Mouse (Mus musculus) embryonic facial prominence, embryonic 12.5 days (tissue): Measurements from ENCODE around the gene Gm6890. TPM values are rescaled to one million over a fixed set of nuclear protein-coding genes. Genes with fewer than 3 reads are reported as not detected.
"Not testable (repeated sequence)": the region's sequence is repeated elsewhere in the genome, so short reads cannot be mapped to it uniquely, and the experiment has no call there.

Experiments
- ATAC-seq: fragments of 200-750 bp; cut with Nextera tagmentation; 2 replicates; pipeline ENCODE4 v1.8.0; 2017; ENCODE audit not compliant: insufficient number of reproducible peaks, insufficient read depth, low FRiP score, low TSS enrichment
- H3K27ac ChIP-seq: fragments of 300-500 bp; sonication (generic); 2 replicates; pipeline ENCODE4 v1.5.1; 2016; ENCODE audit warnings: mild to moderate bottlenecking
- H3K27me3 ChIP-seq: fragments of 300-500 bp; sonication (generic); 2 replicates; pipeline ENCODE4 v1.6.1; 2016; ENCODE audit warnings: mild to moderate bottlenecking, moderate library complexity
- H3K36me3 ChIP-seq: fragments of 300-500 bp; sonication (generic); 2 replicates; pipeline ENCODE4 v1.6.1; 2016; ENCODE audit warnings: mild to moderate bottlenecking
- H3K4me1 ChIP-seq: fragments of 300-500 bp; sonication (generic); 2 replicates; pipeline ENCODE4 v1.6.1; 2016
- H3K4me2 ChIP-seq: fragments of 300-500 bp; sonication (generic); replicated peaks from 2 replicates; pipeline ENCODE4 v1.6.1; 2016; ENCODE audit warnings: mild to moderate bottlenecking, moderate library complexity
- H3K4me3 ChIP-seq: fragments of 300-500 bp; sonication (generic); 2 replicates; pipeline ENCODE4 v1.5.1; 2016; ENCODE audit warnings: mild to moderate bottlenecking
- H3K9ac ChIP-seq: fragments of 300-500 bp; sonication (generic); 2 replicates; pipeline ENCODE4 v1.6.1; 2016; ENCODE audit warnings: mild to moderate bottlenecking, moderate library complexity
- H3K9me3 ChIP-seq: fragments of 300-500 bp; sonication (generic); 2 replicates; pipeline ENCODE4 v1.6.1; 2016; ENCODE audit warnings: mild to moderate bottlenecking, moderate library complexity
- WGBS: fragments of 180-500 bp; shearing (Covaris S2); methylation state at CpG from one replicate; pipeline ENCODE4 v1.1.7; 2016; 5-methylcytosine and 5-hydroxymethylcytosine counted together
- polyA plus RNA-seq: library from polyadenylated mRNA; unstranded; fragments of >200 nt; fragmentation: Nextera tagmentation; extraction: Ambion mirVana; gene quantifications from 2 replicates; pipeline ENCODE4 v1.2.1, GENCODE M21; 2016

Gm6890 gene
- not detected in 2 replicates for polyA plus RNA-seq

- not testable (repeated sequence) for ATAC-seq, H3K9ac ChIP-seq, H3K4me2 ChIP-seq, H3K27me3 ChIP-seq, H3K27ac ChIP-seq, H3K4me3 ChIP-seq, H3K36me3 ChIP-seq, H3K4me1 ChIP-seq, H3K9me3 ChIP-seq
- 89% methylated on average over 9 of the region's 9 CpGs for WGBS
Measured at GRCm38 (mm10) chrX:74740627-74741026, at the start of gene Gm6890. Gene Gm6890 (plus strand): TSS chrX:74740927.

GRCm38 (mm10) chrX:74726195-74726594 lies 14.5 kb upstream of the Gm6890 start:
- not testable (repeated sequence) for H3K9ac ChIP-seq, H3K27me3 ChIP-seq, H3K4me3 ChIP-seq, H3K4me1 ChIP-seq, ATAC-seq, H3K27ac ChIP-seq, H3K4me2 ChIP-seq, H3K9me3 ChIP-seq, H3K36me3 ChIP-seq
- WGBS: 86% methylated on average over 10 of the region's 10 CpGs

- not testable (repeated sequence) for ATAC-seq, H3K9me3 ChIP-seq, H3K36me3 ChIP-seq, H3K27me3 ChIP-seq, H3K4me2 ChIP-seq, H3K9ac ChIP-seq, H3K4me3 ChIP-seq, H3K27ac ChIP-seq, H3K4me1 ChIP-seq
- WGBS: no CpG with 5 or more reads among the region's 1 CpGs
Measured at GRCm38 (mm10) chrX:74770715-74771114, 30.0 kb downstream of the Gm6890 start.

Other genes starting within 250 kb of the Gm6890 start
- not detected in 2 replicates for gene Olfr1326-ps1, start 166.0 kb upstream of the Gm6890 start, polyA plus RNA-seq
- gene Olfr1325, start 148.2 kb upstream of the Gm6890 start, polyA plus RNA-seq: not detected in 2 replicates
- 0.10 TPM in 1 of 2 replicates, not detected in the other for gene Gm5640, start 95.3 kb upstream of the Gm6890 start, polyA plus RNA-seq
- gene Gm5936, start 96.3 kb downstream of the Gm6890 start, polyA plus RNA-seq: not detected in 2 replicates